In genomic region chr19:6951381-6951968, GRCm38 (mm10) we compare ENCODE assay signal across 7 mouse cellular contexts. TPM values are rescaled to one million over a fixed set of nuclear protein-coding genes. Genes with fewer than 3 reads are reported as not detected.
A peak's percentile ranks its signal among the peaks of the same experiment; 100 is the strongest.
DNase-seq lines count a peak whose midpoint lies in the region; ATAC-seq and TF ChIP-seq lines count a peak whose summit lies in the region.

No protein-coding gene starts in this region.

- peak; percentile 97 for DNase-seq in adrenal gland, postnatal 14 days
- peak; percentile 95 for DNase-seq in embryonic facial prominence, embryonic 11.5 days (ENCODE audit: low spot score)
- DNase-seq in heart, adult 11 months: peak; percentile 100
- DNase-seq in kidney, adult 2 months: peak; percentile 98
- peak in 1 of 2 experiments; percentile 77 for DNase-seq in spleen, adult 2 months (ENCODE audit: low read depth in 1 of 2, low spot score in 2 of 2)

- H3K36me3 ChIP-seq in embryonic facial prominence, embryonic 11.5 days (replicated peaks; ENCODE audit: control insufficient read depth, insufficient read depth, low read depth, low read length): peaks cover 3% of the 10 kb centered on the region
- H3K36me3 ChIP-seq in kidney, adult 2 months (ENCODE audit: control insufficient read depth, insufficient read depth, low read length): no peaks in the 10 kb centered on the region
- peaks cover 30% of the 10 kb centered on the region for H3K36me3 ChIP-seq in limb, embryonic 12.5 days
- H3K36me3 ChIP-seq in midbrain, embryonic 15.5 days (replicated peaks): no peaks in the 10 kb centered on the region
- peaks cover 3% of the 10 kb centered on the region; the same call in 1 of the 2 replicates for H3K36me3 ChIP-seq in spleen, adult 2 months (ENCODE audit: control insufficient read depth, insufficient read depth, low read length)

- H3K4me3 ChIP-seq in embryonic facial prominence, embryonic 11.5 days (ENCODE audit: low read depth, low read length): peak overlapping the region; percentile 44
- H3K4me3 ChIP-seq in kidney, adult 2 months (ENCODE audit: insufficient read depth, low read depth, low read length): peak overlapping the region; percentile 91
- H3K4me3 ChIP-seq in limb, embryonic 12.5 days (replicated peaks): peak overlapping the region; percentile 63
- peak overlapping the region; percentile 62 for H3K4me3 ChIP-seq in midbrain, embryonic 15.5 days
- peak overlapping the region; percentile 86 for H3K4me3 ChIP-seq in spleen, adult 2 months (ENCODE audit: extremely low read depth, insufficient read depth, insufficient read length)

- H3K4me2 ChIP-seq in embryonic facial prominence, embryonic 11.5 days (ENCODE audit: low read depth, low read length): peak overlapping the region; percentile 94
- peak overlapping the region; percentile 96 for H3K4me2 ChIP-seq in limb, embryonic 12.5 days
- H3K4me2 ChIP-seq in midbrain, embryonic 15.5 days: peak overlapping the region; percentile 90

- peak overlapping the region; percentile 91 for H3K27ac ChIP-seq in embryonic facial prominence, embryonic 11.5 days (replicated peaks; ENCODE audit: low read depth, low read length)
- H3K27ac ChIP-seq in kidney, adult 2 months (ENCODE audit: insufficient read depth, low read depth, low read length): peak overlapping the region; percentile 95
- peak overlapping the region; percentile 97 for H3K27ac ChIP-seq in limb, embryonic 12.5 days
- peak overlapping the region; percentile 94 for H3K27ac ChIP-seq in midbrain, embryonic 15.5 days
- peak overlapping the region; percentile 77 for H3K27ac ChIP-seq in spleen, adult 2 months (ENCODE audit: insufficient read depth, low read length)

- peaks cover 6% of the 10 kb centered on the region for H3K4me1 ChIP-seq in embryonic facial prominence, embryonic 11.5 days (ENCODE audit: control insufficient read depth, insufficient read depth, low read length)
- peaks cover 14% of the 10 kb centered on the region; the same call in 1 of the 2 replicates for H3K4me1 ChIP-seq in kidney, adult 2 months (ENCODE audit: control insufficient read depth, insufficient read depth, low read length)
- peaks cover 19% of the 10 kb centered on the region for H3K4me1 ChIP-seq in limb, embryonic 12.5 days (replicated peaks)
- peaks cover 23% of the 10 kb centered on the region for H3K4me1 ChIP-seq in midbrain, embryonic 15.5 days
- peaks cover 11% of the 10 kb centered on the region; the same call in 1 of the 2 replicates for H3K4me1 ChIP-seq in spleen, adult 2 months (ENCODE audit: control insufficient read depth, insufficient read depth, insufficient read length)

- under 1% methylated on average over 35 of the region's 35 CpGs for WGBS in embryonic facial prominence, embryonic 11.5 days
- under 1% methylated on average over 35 of the region's 35 CpGs for WGBS in kidney, adult 2 months
- under 1% methylated on average over 35 of the region's 35 CpGs for WGBS in limb, embryonic 12.5 days
- under 1% methylated on average over 35 of the region's 35 CpGs for WGBS in midbrain, embryonic 15.5 days
- under 1% methylated on average over 35 of the region's 35 CpGs for WGBS in spleen, adult 2 months

- no peaks in the 10 kb centered on the region for H3K27me3 ChIP-seq in embryonic facial prominence, embryonic 11.5 days (ENCODE audit: control insufficient read depth, insufficient read depth, low read length)
- no peaks in the 10 kb centered on the region for H3K27me3 ChIP-seq in kidney, adult 2 months (replicated peaks; ENCODE audit: control insufficient read depth, insufficient read depth, low read length)
- no peaks in the 10 kb centered on the region for H3K27me3 ChIP-seq in limb, embryonic 12.5 days
- no peaks in the 10 kb centered on the region for H3K27me3 ChIP-seq in midbrain, embryonic 15.5 days (replicated peaks)
- H3K27me3 ChIP-seq in spleen, adult 2 months (ENCODE audit: control insufficient read depth, insufficient read depth, low read length): no peaks in the 10 kb centered on the region

- TF ChIP-seq POLR2A in kidney, adult 2 months (IDR thresholded peaks at IDR 0.05; ENCODE audit: low read depth, low read length): peak; percentile 54
- peak; percentile 16; the same call in 1 of the 2 replicates for TF ChIP-seq POLR2A in spleen, adult 2 months (IDR thresholded peaks at IDR 0.05; ENCODE audit: low read depth, low read length)

- H3K9ac ChIP-seq in embryonic facial prominence, embryonic 11.5 days (replicated peaks; ENCODE audit: low read length): peak overlapping the region; percentile 74
- peak overlapping the region; percentile 78 for H3K9ac ChIP-seq in limb, embryonic 12.5 days (replicated peaks)
- H3K9ac ChIP-seq in midbrain, embryonic 15.5 days: peak overlapping the region; percentile 69

- no peaks in the 10 kb centered on the region for H3K9me3 ChIP-seq in embryonic facial prominence, embryonic 11.5 days (replicated peaks; ENCODE audit: control insufficient read depth, low read length)
- no peaks in the 10 kb centered on the region for H3K9me3 ChIP-seq in limb, embryonic 12.5 days
- H3K9me3 ChIP-seq in midbrain, embryonic 15.5 days: no peaks in the 10 kb centered on the region

- TF ChIP-seq CTCF in kidney, adult 2 months (conservative IDR thresholded peaks at IDR 0.05; ENCODE audit: insufficient read depth, insufficient read length, low read depth, low read length): no peak
- no peak for TF ChIP-seq CTCF in spleen, adult 2 months (IDR thresholded peaks at IDR 0.05; ENCODE audit: extremely low read depth, insufficient read depth, insufficient read length, insufficient replicate concordance)

- ATAC-seq in embryonic facial prominence, embryonic 11.5 days (replicated peaks; ENCODE audit: insufficient number of reproducible peaks, low FRiP score, low TSS enrichment, low read depth): peak; percentile 75
- ATAC-seq in limb, embryonic 12.5 days (ENCODE audit: insufficient number of reproducible peaks, insufficient read depth, low FRiP score, low TSS enrichment, low read depth): peak; percentile 75
- ATAC-seq in midbrain, embryonic 15.5 days (replicated peaks): peak; percentile 86

RNA-seq across cellular contexts. Expression of gene Gpr137, which starts 9.2 kb away (rescaled TPM):
- 43.0 and 43.3 TPM in 2 replicates for total RNA-seq in adrenal gland, postnatal 14 days (2021)
- polyA plus RNA-seq in embryonic facial prominence, embryonic 11.5 days (2014; fragmentation: Nextera tagmentation; extraction: Ambion mirVana): 18.1 and 21.9 TPM in 2 replicates
- polyA plus RNA-seq in kidney, adult 2 months (2012; rRNA removed): 78.4 and 91.7 TPM in 2 replicates
- 23.8 and 27.9 TPM in 2 replicates for polyA plus RNA-seq in limb, embryonic 12.5 days (2016; fragmentation: Nextera tagmentation; extraction: Ambion mirVana)
- 70.2 and 70.5 TPM in 2 replicates for polyA plus RNA-seq in midbrain, embryonic 15.5 days (2015; fragmentation: Nextera tagmentation; extraction: Ambion mirVana)
- 54.6 and 61.7 TPM in 2 replicates for polyA plus RNA-seq in spleen, adult 2 months (2012; rRNA removed)

RNA-seq across cellular contexts. Expression of gene Bad, which starts 9.8 kb away (rescaled TPM):
- 43.0 and 45.0 TPM in 2 replicates for total RNA-seq in adrenal gland, postnatal 14 days (2021)
- 57.4 and 60.7 TPM in 2 replicates for polyA plus RNA-seq in embryonic facial prominence, embryonic 11.5 days (2014; fragmentation: Nextera tagmentation; extraction: Ambion mirVana)
- polyA plus RNA-seq in kidney, adult 2 months (2012; rRNA removed): 75.4 and 83.1 TPM in 2 replicates
- 67.3 and 68.2 TPM in 2 replicates for polyA plus RNA-seq in limb, embryonic 12.5 days (2016; fragmentation: Nextera tagmentation; extraction: Ambion mirVana)
- 93.9 and 96.1 TPM in 2 replicates for polyA plus RNA-seq in midbrain, embryonic 15.5 days (2015; fragmentation: Nextera tagmentation; extraction: Ambion mirVana)
- polyA plus RNA-seq in spleen, adult 2 months (2012; rRNA removed): 24.9 and 32.5 TPM in 2 replicates

RNA-seq across cellular contexts. Expression of gene Kcnk4, which starts 17.2 kb away (rescaled TPM):
- 0.93 TPM in 1 of 2 replicates, not detected in the other for total RNA-seq in adrenal gland, postnatal 14 days (2021)
- polyA plus RNA-seq in embryonic facial prominence, embryonic 11.5 days (2014; fragmentation: Nextera tagmentation; extraction: Ambion mirVana): 0.26 and 0.32 TPM in 2 replicates
- 0.07 and 0.08 TPM in 2 replicates for polyA plus RNA-seq in kidney, adult 2 months (2012; rRNA removed)
- polyA plus RNA-seq in limb, embryonic 12.5 days (2016; fragmentation: Nextera tagmentation; extraction: Ambion mirVana): 0.40 and 0.60 TPM in 2 replicates
- 4.7 and 5.0 TPM in 2 replicates for polyA plus RNA-seq in midbrain, embryonic 15.5 days (2015; fragmentation: Nextera tagmentation; extraction: Ambion mirVana)
- polyA plus RNA-seq in spleen, adult 2 months (2012; rRNA removed): 0.04 and 0.11 TPM in 2 replicates

RNA-seq across cellular contexts. Expression of gene Ppp1r14b, which starts 23.3 kb away (rescaled TPM):
- total RNA-seq in adrenal gland, postnatal 14 days (2021): 264 and 275 TPM in 2 replicates
- 247 and 268 TPM in 2 replicates for polyA plus RNA-seq in embryonic facial prominence, embryonic 11.5 days (2014; fragmentation: Nextera tagmentation; extraction: Ambion mirVana)
- 48.7 and 55.3 TPM in 2 replicates for polyA plus RNA-seq in kidney, adult 2 months (2012; rRNA removed)
- polyA plus RNA-seq in limb, embryonic 12.5 days (2016; fragmentation: Nextera tagmentation; extraction: Ambion mirVana): 245 and 288 TPM in 2 replicates
- polyA plus RNA-seq in midbrain, embryonic 15.5 days (2015; fragmentation: Nextera tagmentation; extraction: Ambion mirVana): 188 and 196 TPM in 2 replicates
- polyA plus RNA-seq in spleen, adult 2 months (2012; rRNA removed): 69.0 and 82.5 TPM in 2 replicates

RNA-seq across cellular contexts. Expression of gene Plcb3, which starts 24.8 kb away (rescaled TPM):
- total RNA-seq in adrenal gland, postnatal 14 days (2021): 52.1 and 54.6 TPM in 2 replicates
- 22.6 and 26.8 TPM in 2 replicates for polyA plus RNA-seq in embryonic facial prominence, embryonic 11.5 days (2014; fragmentation: Nextera tagmentation; extraction: Ambion mirVana)
- 40.2 and 53.7 TPM in 2 replicates for polyA plus RNA-seq in kidney, adult 2 months (2012; rRNA removed)
- polyA plus RNA-seq in limb, embryonic 12.5 days (2016; fragmentation: Nextera tagmentation; extraction: Ambion mirVana): 41.4 and 41.7 TPM in 2 replicates
- 11.3 TPM in 2 replicates for polyA plus RNA-seq in midbrain, embryonic 15.5 days (2015; fragmentation: Nextera tagmentation; extraction: Ambion mirVana)
- 31.5 and 31.7 TPM in 2 replicates for polyA plus RNA-seq in spleen, adult 2 months (2012; rRNA removed)
